Mouse (Mus musculus) 3T3-L1 (cell line): ENCODE results near the gene Skint3.
"Not testable (repeated sequence)": the region's sequence is repeated elsewhere in the genome, so short reads cannot be mapped to it uniquely, and the experiment has no call there.

Experiments used
- DNase-seq: peaks from one replicate; pipeline ENCODE4 v3.0.0-alpha.2; 2015; ENCODE audit warnings: low read depth, low spot score

Gene Skint3

GRCm38 (mm10) chr4:112231945-112232344 lies at the start of gene Skint3:
TSS of gene Skint3 (plus strand) at chr4:112232245.
- DNase-seq = no peak

- DNase-seq = no peak
Measured at GRCm38 (mm10) chr4:112243416-112243815, 11.4 kb downstream of the Skint3 start.

GRCm38 (mm10) chr4:112243951-112244350 lies 11.9 kb downstream of the Skint3 start:
- no peak for DNase-seq

GRCm38 (mm10) chr4:112256022-112256421 lies 24.0 kb downstream of the Skint3 start:
- no peak for DNase-seq

- no peak for DNase-seq
Measured at GRCm38 (mm10) chr4:112287178-112287974, 55.3 kb downstream of the Skint3 start.

GRCm38 (mm10) chr4:112288396-112288795 lies 56.4 kb downstream of the Skint3 start:
- DNase-seq = no peak

GRCm38 (mm10) chr4:112302305-112302704 lies 70.3 kb downstream of the Skint3 start:
- DNase-seq = no peak

GRCm38 (mm10) chr4:112302855-112303509 lies 70.9 kb downstream of the Skint3 start:
- DNase-seq = no peak

GRCm38 (mm10) chr4:112349111-112349510 lies 117.1 kb downstream of the Skint3 start:
- DNase-seq = not testable (repeated sequence)
